Mouse (Mus musculus) urinary bladder, adult 2 months (tissue): ENCODE measurements around the gene Retreg3. TPM values are rescaled to one million over a fixed set of nuclear protein-coding genes. Genes with fewer than 3 reads are reported as not detected.

Experiments used
- DNase-seq: peaks from one replicate; pipeline ENCODE4 v3.0.0; 2022; ENCODE audit warnings: low spot score
- polyA plus RNA-seq: library from polyadenylated mRNA; depleted of rRNA; stranded (reverse); fragments of >200 nt; gene quantifications from 2 replicates; pipeline ENCODE4 v1.2.3, GENCODE M21; 2012

The Retreg3 gene
- polyA plus RNA-seq, 1 experiment, result 66.2 TPM

DNA sequence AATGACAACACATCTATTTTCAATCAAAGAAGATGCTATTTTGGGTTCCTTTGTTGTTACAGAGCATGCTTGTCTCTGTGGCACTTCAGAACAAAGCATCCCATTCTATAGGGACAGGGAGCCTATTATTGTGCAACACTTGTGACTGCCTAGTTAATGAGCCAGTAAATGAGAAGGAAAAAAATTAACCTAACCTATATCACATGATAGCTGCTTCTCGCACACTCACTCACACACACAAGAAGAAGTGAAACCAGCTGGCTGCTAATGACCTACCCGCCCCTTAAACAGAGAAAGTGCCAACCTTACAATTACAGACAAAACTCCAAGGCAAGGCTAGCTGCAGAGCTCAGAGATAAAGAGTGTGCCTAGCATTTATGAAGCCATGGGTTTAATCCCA lies 4.1 kb downstream of the Retreg3 start:
- DNase-seq, result no peak

DNA sequence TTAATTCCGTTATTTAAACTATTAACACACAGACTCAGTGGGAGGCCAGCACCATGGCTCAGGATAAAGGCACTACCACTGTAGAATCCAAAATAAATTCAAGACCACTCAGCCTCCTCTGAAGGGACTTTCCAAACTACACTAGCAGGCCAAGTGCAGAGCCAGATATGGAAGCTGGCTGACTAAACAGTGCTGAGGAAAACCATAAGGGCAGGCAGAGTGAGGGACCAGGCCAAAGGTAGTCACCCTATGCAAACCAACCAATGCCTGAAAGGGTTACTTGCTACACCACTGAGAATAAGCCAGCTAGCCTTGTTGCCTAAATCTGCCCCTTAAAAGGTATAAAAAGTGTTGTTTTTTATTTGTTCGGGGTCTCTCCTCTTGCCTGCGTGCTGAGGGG lies 7.5 kb downstream of the Retreg3 start:
- no peak for DNase-seq

DNA sequence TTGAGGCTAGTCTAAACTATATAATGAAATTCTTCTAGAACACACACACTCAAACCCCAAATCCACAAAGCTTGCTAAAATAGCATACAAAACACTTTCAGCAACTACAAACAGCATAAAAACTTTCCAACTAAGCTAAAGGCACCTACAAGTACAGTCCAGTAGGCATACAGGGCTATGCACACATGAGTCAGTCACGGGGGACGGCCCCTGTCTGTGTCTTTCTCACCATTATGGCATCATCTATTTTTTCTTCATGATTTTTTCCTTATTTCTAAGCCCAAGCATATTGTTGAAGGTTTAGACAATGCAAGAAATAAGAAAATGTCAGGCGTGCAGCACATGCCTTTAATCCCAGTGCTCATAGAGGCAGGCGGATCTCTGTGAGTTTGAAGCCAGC lies 8.5 kb downstream of the Retreg3 start:
- DNase-seq, result no peak

DNA sequence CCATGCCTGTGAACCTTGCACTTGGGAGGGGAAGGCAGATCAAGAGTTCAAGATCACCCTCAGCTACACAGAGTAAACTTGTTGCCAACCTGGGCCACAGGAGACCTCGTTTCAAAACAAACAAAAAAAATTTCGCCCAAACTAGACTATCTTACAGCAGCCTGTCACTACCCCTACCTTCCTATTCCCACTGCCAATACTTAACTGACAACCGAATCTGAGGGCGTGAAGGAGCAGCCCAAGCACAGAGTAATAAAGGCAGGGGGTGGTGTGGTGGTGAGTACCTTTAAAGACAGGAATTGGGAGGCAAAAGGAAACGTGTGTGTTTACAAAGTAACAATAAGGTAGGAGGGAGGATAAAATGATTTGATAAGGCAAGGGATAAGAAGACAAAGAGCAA lies 9.0 kb downstream of the Retreg3 start:
- no peak for DNase-seq

DNA sequence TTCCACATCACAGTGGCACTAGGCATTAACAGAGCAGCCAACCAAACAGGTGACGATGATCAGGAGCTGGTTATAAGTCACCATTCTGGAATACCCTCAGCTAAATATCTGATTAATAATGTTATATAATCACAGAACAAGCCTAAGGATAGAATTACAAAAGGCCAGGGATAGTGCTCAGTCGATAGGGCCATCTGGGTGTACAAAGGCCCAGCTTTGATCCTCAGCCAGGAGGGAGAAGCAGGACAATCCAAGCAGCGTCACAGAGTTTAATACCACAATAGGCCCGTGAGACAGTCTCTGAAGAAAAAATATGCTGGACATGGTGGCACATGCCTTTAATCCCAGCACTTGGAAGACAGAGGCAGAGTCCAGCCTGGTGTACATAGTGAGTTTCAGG lies 10.3 kb downstream of the Retreg3 start:
- no peak for DNase-seq

DNA sequence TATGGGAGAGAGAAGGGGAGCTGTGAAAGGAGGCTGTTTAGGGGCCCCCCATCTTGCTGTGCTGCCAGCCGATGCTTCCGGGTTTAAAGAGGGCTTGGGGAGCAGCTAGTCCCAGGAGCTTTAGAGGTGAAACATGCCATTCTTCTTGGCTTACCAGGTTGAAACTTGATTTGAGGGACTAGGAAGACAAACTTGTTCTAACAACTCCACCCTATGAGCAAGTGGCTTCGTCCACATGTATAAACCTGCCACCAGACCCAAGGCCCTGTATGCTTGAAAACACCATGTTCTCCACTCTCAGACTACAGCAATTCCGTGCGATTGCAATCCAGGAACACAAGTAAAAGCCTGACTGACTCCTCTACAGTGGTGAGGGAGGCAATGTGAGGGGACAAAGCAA lies 16.7 kb downstream of the Retreg3 start:
- DNase-seq, result no peak

DNA sequence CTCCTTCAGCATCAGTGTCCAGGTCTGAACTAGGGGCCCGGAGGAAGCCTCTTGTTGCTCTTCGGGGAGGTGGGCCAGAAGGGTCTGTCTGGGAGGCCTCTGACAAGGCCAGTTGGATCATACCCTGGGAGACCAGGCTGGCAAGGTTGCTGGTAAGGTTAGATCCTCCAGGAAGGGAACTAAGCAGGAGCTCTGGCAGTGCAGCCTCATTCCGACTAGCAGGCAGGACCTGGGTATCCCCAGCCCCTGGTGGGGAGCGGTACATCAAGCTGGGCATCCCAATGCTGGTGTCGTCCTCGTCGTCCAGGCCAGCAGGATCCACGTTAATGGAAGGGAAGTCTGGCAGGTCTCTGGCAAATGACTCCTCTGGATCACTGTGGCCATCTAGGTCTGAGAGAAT lies 21.5 kb downstream of the Retreg3 start:
- DNase-seq, result no peak

DNA sequence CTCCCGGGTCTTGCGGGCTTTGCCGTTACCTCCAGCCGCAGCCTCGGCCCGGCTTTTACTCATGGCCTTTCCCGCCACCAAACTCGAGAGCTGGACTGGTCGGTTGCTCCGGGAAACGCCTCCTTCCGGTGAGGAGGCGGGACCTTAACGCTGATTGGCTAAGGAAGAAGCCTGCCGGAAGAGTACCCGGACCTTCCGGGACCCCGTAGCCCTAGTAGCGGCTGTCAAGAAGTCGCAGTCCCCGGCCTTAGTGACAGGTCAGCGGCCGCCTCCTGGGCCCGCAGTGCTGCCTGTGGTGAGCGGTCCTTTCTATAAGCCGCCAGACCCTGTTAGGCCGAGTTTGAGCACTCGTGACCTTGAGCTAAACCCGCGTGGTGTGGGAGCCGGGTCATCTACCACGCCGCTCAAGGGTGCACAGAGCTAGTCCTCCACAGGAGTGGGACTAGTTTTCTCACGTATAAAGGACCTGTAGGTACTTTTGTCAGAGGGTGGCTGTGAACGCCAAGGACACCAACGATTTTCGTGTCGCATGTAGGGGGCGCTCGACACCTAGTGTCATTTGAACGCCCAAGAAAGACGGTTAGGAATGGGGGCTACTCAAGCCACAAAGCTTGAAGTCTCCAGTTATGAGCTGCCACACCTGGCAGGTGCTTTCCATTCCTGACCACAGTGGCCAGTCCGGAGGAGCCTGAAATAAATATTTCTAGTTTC lies 24.2 kb downstream of the Retreg3 start, which contains the start of gene Psmc3ip:
Gene Psmc3ip (minus strand): TSS at position 123 of the 711 bp plus-strand sequence.
- DNase-seq, result peak; percentile 74

DNA sequence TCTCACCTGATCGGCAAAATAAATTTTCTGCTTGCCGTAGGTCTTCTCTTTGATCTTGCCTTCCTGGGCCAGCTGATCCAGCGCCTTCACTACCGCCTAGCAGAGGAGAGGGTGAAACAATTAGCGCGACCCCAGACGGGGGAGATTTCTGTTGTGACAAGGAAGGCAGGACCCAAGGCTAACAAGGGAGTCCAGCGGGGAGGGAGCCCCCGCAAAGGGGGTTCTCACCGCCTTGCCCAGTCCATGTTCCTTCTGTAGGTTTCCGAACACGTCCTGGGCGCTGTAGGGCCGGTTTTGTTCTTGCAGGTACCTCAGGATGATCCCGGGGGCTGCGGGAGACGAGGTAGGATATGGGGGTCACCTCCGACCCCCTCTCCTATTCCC lies 24.8 kb downstream of the Retreg3 start:
- DNase-seq, result no peak

DNA sequence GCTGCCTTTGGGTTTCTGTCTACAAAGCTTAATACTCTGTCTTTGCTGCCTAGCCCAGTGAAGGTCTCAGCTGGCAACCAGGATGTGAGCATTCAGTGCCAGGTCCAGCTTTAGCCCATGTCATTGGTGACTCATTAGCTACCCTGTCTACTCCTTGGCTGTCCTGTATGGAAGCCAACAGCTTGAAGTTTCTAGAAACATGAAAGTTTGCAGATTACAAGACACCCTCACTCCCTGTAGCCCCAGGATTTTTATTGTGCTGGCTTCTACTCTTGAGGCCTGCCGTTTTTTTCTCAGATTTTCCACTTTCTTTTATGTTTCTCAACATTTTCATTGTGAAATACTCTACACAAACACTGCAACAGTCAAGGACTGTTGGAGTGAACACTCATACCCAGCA lies 29.8 kb downstream of the Retreg3 start:
- DNase-seq, result no peak

DNA sequence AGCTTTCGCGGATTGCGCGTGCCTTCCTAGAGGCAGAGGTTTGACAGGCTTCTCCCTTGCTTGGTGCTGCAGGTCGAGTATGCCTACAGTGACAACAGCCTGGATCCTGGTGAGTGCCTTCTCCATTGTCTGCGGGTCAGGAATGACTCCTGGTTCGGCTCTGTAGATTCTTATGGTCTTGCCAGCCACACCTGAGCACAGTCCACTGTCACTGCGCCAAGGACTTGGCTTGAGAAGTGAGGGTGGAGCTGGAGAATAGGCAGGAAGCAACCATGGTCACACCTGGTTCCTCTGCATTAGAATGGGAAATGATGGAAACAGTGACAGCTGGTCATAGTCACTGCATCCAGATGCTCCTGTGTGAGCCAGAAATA lies 32.0 kb downstream of the Retreg3 start:
- DNase-seq, result no peak

DNA sequence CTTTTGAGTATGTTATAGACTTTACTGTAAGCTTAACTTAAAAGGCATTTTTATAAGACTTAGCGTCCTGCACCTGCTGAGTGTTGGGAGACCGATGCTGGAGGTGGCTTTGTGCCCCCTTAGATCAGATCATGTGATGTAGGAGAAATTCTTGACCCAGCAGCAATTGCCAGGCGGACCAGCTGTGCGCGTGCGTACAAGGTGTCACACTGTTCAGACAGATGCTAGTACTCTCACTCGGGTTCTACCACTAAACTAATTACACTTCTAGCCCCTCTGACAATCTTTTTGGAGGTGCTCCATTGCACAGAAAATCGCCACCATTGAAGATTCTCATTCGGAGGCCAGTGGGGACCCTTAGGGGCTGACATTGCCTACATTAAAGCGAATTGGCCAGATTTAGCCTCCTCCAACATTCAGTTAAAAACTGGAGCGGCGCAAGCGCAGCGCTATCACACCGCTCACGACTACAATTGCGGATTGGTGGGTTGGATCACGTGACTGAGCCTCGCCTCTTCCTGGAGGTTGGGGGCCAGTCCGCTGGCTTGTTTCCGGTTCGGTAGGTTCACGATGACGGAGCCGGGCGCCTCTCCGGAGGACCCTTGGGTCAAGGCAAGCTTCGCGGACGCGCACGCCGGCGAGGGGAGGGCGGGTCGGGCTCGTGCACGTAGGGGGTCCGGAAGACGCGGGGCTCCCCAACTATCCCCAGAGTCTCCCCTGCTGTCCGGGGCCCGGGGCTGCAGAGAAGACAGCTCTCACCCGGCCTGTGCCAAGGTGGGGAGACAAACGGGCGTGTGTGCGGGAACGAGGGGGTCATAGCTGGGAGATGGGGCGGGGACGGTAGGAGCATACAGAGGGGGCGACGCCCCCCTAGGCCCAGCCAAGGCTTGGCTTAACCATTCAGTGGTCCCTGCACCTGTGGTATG lies 32.7 kb downstream of the Retreg3 start, which contains the start of gene Mlx:
Gene Mlx (plus strand): TSS at position 522 of the 926 bp plus-strand sequence.
- DNase-seq, result peak; percentile 72

DNA sequence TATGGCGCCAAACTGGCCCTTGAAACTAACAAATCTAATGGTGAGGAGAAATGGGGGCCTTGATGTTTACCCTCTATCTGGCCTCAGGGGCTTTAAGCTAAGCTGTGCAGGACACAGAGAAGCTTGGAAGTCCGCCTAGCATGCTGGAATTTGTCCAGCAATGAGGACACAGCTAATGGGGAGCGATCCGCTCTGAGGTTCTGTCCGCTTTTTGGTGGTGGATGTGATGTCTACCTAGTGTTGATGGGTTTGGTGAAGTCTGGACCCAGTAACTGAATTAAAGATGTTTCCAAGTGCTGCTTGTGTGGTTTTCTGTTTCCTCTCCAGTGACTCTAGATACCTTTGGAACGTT lies 33.4 kb downstream of the Retreg3 start:
- DNase-seq, result no peak

DNA sequence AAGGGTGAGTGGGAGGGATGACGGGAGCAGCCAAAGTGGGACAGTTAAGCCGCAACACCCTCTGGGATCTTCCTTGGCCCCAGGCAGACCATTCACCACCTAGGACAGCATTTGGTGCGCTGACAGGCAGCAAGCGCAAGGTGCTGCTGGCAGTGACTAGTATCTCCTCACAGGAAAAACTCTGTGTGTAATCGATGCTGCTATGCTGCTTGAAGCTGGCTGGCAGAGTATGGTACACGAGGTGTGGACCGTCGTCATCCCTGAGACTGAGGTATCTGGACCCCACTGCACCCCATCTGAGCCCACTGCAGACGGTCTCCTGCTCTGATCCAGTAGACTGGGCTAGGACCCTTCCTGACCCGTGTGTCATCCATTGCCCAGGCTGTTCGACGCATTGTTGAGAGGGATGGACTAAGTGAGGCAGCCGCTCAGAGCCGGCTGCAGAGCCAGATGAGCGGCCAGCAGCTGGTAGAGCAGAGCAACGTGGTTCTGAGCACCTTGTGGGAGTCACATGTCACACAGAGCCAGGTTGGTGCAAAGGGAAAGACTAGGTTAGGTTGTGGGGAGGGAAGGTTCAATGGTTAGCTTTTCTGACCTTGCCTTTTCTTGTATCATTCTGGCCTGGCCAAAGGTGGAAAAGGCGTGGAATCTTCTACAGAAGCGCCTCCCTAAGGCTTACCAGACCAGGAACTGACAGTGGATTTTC lies 33.9 kb downstream of the Retreg3 start:
- no peak for DNase-seq

DNA sequence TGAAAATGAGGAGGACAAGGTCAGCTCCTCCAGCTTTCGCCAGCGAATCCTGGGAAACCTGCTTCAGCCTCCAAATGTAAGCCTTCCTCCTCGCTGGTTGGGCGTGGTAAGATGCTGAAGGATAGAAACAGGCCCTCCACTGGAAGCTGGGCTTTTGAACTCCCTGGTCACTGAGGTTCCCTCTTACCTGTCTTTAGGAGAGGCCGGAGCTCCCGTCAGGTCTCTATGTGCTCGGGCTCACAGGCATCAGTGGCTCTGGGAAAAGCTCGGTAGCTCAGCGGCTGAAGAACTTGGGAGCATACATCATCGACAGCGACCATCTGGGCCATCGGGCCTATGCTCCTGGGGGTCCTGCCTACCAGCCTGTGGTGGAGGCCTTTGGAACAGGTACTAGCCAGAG lies 34.9 kb downstream of the Retreg3 start:
- DNase-seq, result no peak

DNA sequence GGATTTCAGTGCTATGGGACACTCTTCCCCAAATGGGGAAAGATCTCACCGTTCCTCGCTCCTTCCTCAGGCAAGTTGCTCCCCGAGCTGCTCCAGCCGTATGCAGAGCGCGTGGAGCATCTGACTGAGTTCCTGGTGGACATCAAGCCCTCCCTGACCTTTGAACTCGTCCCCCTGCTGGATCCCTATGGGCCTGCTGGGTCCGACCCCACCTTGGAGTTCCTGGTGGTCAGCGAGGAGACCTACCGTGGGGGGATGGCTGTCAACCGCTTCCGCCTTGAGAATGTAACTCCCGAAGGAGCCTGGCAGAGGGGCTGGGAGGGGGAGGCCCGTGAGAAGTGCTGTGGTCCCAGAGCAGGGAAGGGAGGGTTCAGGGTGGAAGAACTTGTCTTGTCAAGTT lies 35.4 kb downstream of the Retreg3 start:
- DNase-seq, result no peak

DNA sequence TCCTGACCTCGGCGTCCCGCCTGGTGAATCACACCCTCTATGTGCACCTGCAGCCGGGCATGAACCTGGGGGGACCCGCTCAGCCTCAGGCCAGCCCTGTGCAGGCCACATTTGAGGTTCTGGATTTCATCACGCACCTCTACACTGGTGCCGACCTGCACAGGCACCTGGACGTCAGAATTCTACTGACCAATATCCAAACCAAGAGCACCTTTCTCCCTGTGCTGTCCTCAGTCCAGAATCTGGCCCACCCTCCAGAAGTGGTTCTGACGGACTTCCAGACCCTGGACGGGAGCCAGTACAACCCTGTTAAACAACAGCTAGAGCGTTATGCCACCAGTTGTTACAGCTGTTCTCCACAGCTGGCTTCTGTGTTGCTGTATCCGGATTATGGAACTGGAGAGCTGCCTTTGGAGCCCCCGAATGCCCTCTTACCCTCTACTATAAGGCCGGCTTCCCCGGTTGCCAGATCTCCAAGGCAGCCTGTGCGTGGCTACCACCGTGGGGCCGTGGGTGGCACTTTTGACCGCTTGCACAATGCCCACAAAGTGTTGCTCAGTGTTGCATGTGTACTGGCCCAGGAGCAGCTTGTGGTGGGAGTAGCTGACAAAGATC lies 36.5 kb downstream of the Retreg3 start:
- no peak for DNase-seq

DNA sequence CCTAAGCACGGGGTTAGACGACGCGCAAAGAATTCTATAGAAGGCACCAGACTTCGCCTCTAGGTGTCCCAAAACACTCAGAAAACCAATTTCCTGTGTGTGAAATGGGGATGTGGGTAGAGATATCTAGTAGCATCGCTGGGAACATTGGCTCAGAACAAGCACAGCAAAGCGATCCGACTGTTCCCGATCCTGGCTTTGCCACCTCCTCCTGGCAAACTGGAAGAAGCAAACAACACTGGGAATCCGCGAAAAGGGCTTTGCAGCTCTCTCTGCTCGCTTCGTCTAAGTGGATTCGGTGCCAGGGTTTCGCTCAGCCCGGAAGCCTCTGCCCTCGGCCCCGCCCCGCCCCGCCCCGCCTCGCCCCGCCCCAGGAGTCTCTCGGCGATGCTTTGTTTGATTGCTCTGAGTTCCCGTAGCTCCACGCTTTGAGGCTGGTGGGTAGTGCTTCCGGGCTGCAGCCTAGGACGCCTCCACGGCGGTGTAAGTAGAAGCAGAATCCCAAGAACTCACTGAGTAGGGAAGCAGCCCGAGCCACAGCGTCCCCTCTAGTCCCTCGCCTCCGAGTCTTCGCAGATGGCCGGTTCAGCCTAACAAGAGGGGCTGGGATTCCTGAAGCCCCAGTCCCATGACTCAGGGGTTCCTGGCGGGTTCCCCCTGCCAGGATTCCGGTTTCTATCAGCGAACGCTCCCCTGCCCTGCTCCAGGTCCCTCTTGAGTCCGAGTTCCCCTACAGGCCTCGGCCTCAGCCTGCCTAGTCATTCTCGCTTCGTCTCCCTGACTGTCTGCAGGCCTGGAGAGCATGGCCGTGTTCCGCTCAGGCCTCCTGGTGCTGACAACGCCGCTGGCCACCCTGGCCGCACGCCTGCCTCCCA lies 37.2 kb downstream of the Retreg3 start, which contains the start of gene Coasy:
Gene Coasy (plus strand): TSS at position 358 of the 875 bp plus-strand sequence.
- peak; percentile 63 for DNase-seq

DNA sequence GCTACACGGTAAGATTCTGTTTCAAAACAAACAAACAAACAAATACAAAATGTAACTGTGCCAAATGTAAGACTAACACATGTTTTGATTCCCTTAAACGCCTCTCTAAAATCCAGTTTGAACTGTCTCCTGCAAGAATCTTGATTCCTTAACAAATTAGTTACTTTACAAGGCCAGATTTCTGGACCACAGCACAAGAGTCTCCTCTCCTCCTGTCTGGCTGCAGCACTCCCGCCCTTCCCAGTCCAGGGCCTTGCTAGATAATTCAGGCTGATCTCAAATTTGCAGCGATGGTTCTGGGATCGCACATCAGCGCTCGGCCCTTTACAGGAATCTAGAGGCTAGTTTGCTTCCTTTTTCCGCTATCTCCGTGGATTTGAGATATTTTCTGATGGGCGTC lies 38.0 kb downstream of the Retreg3 start:
- no peak for DNase-seq

DNA sequence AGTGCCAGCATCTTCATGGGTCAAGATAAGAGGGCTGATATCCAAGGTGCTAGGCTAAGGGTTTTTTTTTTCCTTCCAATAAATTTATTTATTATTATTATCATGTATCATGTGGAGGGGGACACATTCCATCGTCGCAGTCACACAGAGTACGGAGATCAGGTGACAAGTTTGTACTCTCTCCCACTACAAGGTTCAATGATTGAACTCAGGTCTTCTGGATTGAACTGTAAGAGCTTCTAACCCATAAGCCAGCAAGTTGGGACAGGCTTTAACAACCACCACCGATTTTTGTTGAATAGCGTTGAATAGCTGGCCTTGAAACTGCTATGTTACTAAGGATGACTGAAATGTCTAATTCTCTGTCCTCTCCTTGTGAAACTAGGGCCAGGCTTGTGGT lies 39.3 kb downstream of the Retreg3 start:
- DNase-seq, result no peak

DNA sequence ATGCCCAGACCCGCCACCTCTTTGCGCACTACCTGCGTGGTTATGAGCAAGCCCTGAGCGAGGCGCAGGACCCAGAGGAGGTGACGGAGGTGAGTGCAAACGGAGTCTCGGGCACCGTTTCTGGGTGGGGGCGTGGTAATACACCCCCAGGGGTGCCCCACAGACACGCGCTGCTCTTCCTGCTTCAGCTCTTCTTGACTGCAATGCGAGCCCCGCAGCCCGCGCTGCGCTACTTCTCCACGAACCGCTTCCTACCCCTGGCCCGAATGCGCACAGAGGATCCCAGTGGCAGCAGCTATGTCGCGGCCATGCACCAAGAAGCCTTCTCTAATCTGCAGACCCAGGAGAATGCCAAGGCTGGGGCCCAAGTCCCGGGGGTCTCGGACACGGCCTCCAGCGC lies 39.9 kb downstream of the Retreg3 start:
- no peak for DNase-seq
